Comparison of ENCODE assay signal across 8 mouse cellular contexts in the genomic region with DNA sequence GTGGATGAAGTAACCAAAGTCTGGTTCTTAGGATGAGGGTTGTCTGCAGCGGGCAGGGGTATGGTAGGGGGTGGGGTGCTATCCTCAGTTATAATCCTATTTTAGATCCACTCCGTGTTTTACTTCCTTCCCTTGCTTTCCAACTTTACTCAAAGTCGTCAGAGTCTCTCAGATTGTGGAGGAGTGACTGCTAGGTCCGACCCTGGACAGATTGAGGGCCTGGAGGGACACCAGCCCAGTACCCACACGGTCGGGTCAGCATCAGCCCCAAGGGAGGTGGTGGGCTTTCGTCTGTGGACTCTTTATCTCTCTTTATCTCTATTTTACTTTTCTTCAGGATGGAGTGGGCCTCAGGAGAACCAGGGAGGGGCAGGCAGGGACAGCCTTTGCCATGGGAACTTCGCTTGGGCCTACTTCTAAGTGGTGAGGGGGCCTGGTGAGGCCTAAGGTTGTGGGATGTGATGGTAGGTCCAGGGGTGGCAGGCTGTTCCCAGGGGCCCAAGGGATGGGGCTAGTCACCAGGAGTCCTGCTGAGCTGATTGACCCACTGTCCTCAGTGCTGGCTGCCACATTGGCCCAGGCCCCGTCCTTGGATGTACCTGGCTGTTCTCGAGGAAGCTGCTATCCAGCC. TPM values are rescaled to one million over a fixed set of nuclear protein-coding genes. Genes with fewer than 3 reads are reported as not detected.
A peak's percentile ranks its signal among the peaks of the same experiment; 100 is the strongest.
DNase-seq lines count a peak whose midpoint lies in the region; ATAC-seq and TF ChIP-seq lines count a peak whose summit lies in the region.

A gene (plus strand): TSS at position 16 of the 631 bp plus-strand sequence.

- peak within 1 kb of the TSS; percentile 68 for H3K4me3 ChIP-seq in embryonic facial prominence, embryonic 13.5 days
- H3K4me3 ChIP-seq in heart, embryonic 13.5 days: peak within 1 kb of the TSS; percentile 73
- peak within 1 kb of the TSS; percentile 59 for H3K4me3 ChIP-seq in lung, embryonic 15.5 days
- H3K4me3 ChIP-seq in small intestine, adult 2 months (ENCODE audit: low read depth, low read length): peak within 1 kb of the TSS; percentile 60

- TF ChIP-seq POLR2A in small intestine, adult 2 months (IDR thresholded peaks at IDR 0.05; ENCODE audit: low read depth, low read length): no peak; the same call in 1 of the 2 replicates

- 9% methylated on average over 10 of the region's 10 CpGs for WGBS in embryonic facial prominence, embryonic 13.5 days
- 7% methylated on average over 10 of the region's 10 CpGs for WGBS in heart, embryonic 13.5 days
- 4% methylated on average over 10 of the region's 10 CpGs for WGBS in lung, embryonic 15.5 days
- WGBS in small intestine, adult 2 months: 20% methylated on average over 10 of the region's 10 CpGs

- peak within 1 kb of the TSS; percentile 86 for H3K9ac ChIP-seq in embryonic facial prominence, embryonic 13.5 days
- peak within 1 kb of the TSS; percentile 92 for H3K9ac ChIP-seq in heart, embryonic 13.5 days
- peak within 1 kb of the TSS; percentile 65 for H3K9ac ChIP-seq in lung, embryonic 15.5 days

- H3K4me2 ChIP-seq in embryonic facial prominence, embryonic 13.5 days: peak within 1 kb of the TSS; percentile 95
- peak within 1 kb of the TSS; percentile 97 for H3K4me2 ChIP-seq in heart, embryonic 13.5 days
- peak within 1 kb of the TSS; percentile 86 for H3K4me2 ChIP-seq in lung, embryonic 15.5 days

- DNase-seq in ovary, postnatal 10 days (ENCODE audit: low spot score): peak; percentile 50
- DNase-seq in ovary, adult 18-20 months (ENCODE audit: low spot score): no peak
- DNase-seq in kidney, postnatal 10 days: peak; percentile 63
- no peak for DNase-seq in spleen, postnatal 14 days (ENCODE audit: low spot score in 2 of 2)

- no peaks in the 10 kb centered on the region for H3K9me3 ChIP-seq in embryonic facial prominence, embryonic 13.5 days
- no peaks in the 10 kb centered on the region for H3K9me3 ChIP-seq in heart, embryonic 13.5 days
- no peaks in the 10 kb centered on the region for H3K9me3 ChIP-seq in lung, embryonic 15.5 days

- no peaks in the 10 kb centered on the region for H3K27me3 ChIP-seq in embryonic facial prominence, embryonic 13.5 days
- no peaks in the 10 kb centered on the region for H3K27me3 ChIP-seq in heart, embryonic 13.5 days (replicated peaks)
- H3K27me3 ChIP-seq in lung, embryonic 15.5 days: no peaks in the 10 kb centered on the region
- no peaks in the 10 kb centered on the region for H3K27me3 ChIP-seq in small intestine, adult 2 months (ENCODE audit: control insufficient read depth, insufficient read depth, low read length)

- peaks cover 41% of the 10 kb centered on the region for H3K36me3 ChIP-seq in embryonic facial prominence, embryonic 13.5 days
- H3K36me3 ChIP-seq in heart, embryonic 13.5 days: peaks cover 41% of the 10 kb centered on the region
- peaks cover 35% of the 10 kb centered on the region for H3K36me3 ChIP-seq in lung, embryonic 15.5 days
- no peaks in the 10 kb centered on the region for H3K36me3 ChIP-seq in small intestine, adult 2 months (ENCODE audit: control insufficient read depth, insufficient read depth, low read length)

- H3K4me1 ChIP-seq in embryonic facial prominence, embryonic 13.5 days: peaks cover 26% of the 10 kb centered on the region
- H3K4me1 ChIP-seq in heart, embryonic 13.5 days: peaks cover 35% of the 10 kb centered on the region
- H3K4me1 ChIP-seq in lung, embryonic 15.5 days: peaks cover 22% of the 10 kb centered on the region
- H3K4me1 ChIP-seq in small intestine, adult 2 months (ENCODE audit: control insufficient read depth, insufficient read depth, insufficient read length, low read length): peaks cover 2% of the 10 kb centered on the region

- peak within 1 kb of the TSS; percentile 90 for H3K27ac ChIP-seq in embryonic facial prominence, embryonic 13.5 days
- H3K27ac ChIP-seq in heart, embryonic 13.5 days (replicated peaks): peak within 1 kb of the TSS; percentile 92
- H3K27ac ChIP-seq in lung, embryonic 15.5 days: peak within 1 kb of the TSS; percentile 95
- peak within 1 kb of the TSS; percentile 12; the same call in 1 of the 2 replicates for H3K27ac ChIP-seq in small intestine, adult 2 months (ENCODE audit: insufficient read depth, low read depth, low read length)

- no peak for TF ChIP-seq CTCF in small intestine, adult 2 months (IDR thresholded peaks at IDR 0.05; ENCODE audit: extremely low read depth, insufficient read length, insufficient replicate concordance, low read depth, low read length)

- ATAC-seq in embryonic facial prominence, embryonic 13.5 days (ENCODE audit: insufficient number of reproducible peaks, insufficient read depth, low FRiP score, low TSS enrichment, low read depth): peak; percentile 15; the same call in 1 of the 2 replicates
- ATAC-seq in heart, embryonic 13.5 days (ENCODE audit: extremely low read depth, insufficient number of reproducible peaks, low FRiP score, low TSS enrichment): peak; percentile 39; the same call in 1 of the 2 replicates
- ATAC-seq in lung, embryonic 15.5 days (ENCODE audit: borderline replicate concordance, extremely low read depth, low FRiP score, low TSS enrichment): peak; percentile 60

RNA-seq across cellular contexts. Expression of the gene that starts here (rescaled TPM):
- polyA plus RNA-seq in embryonic facial prominence, embryonic 13.5 days (2015; fragmentation: Nextera tagmentation; extraction: Ambion mirVana): 51.1 and 63.2 TPM in 2 replicates
- 45.3 and 49.0 TPM in 2 replicates for polyA plus RNA-seq in heart, embryonic 13.5 days (2015; fragmentation: Nextera tagmentation; extraction: Ambion mirVana)
- polyA plus RNA-seq in lung, embryonic 15.5 days (2015; fragmentation: Nextera tagmentation; extraction: Ambion mirVana): 66.9 and 74.4 TPM in 2 replicates
- polyA plus RNA-seq in small intestine, adult 2 months (2012; rRNA removed): 22.3 and 23.3 TPM in 2 replicates

Comparison
In these comparisons a context has a peak if more than half of its experiments do, and no peak if none do; other contexts are left out.
1. DNase-seq: peak in ovary, postnatal 10 days (single experiment) and kidney, postnatal 10 days (single experiment); none in ovary, adult 18-20 months (single experiment) and spleen, postnatal 14 days (0 of 2).
2. H3K27ac ChIP-seq: peak in every context shown above with its lines; median percentile 95 in lung, embryonic 15.5 days; 92 in heart, embryonic 13.5 days; 90 in embryonic facial prominence, embryonic 13.5 days; 12 in small intestine, adult 2 months.
3. Peak in every context shown above with its lines, with median percentiles within 50 percentile points of each other: ATAC-seq, H3K4me2 ChIP-seq, H3K4me3 ChIP-seq and H3K9ac ChIP-seq.